Mouse (Mus musculus) liver, adult 2 months (tissue): ENCODE results near the gene Sod2. TPM values are rescaled to one million over a fixed set of nuclear protein-coding genes. Genes with fewer than 3 reads are reported as not detected.
A peak's percentile ranks its signal among the peaks of the same experiment; 100 is the strongest.
"Not testable (repeated sequence)": the region's sequence is repeated elsewhere in the genome, so short reads cannot be mapped to it uniquely, and the experiment has no call there.

Source experiments
- DNase-seq: peaks from one replicate; pipeline ENCODE4 v3.0.0-alpha.2; 2011; ENCODE audit warnings: low read depth, low spot score; ENCODE audit errors: extremely low read depth
- H3K27ac ChIP-seq: fragments of 200-500 bp; replicated peaks from 2 replicates; pipeline ENCODE4 v1.5.1; 2012; ENCODE audit warnings: low read depth, mild to moderate bottlenecking, control low read depth, inconsistent platforms, low read length; ENCODE audit not compliant: insufficient read depth
- H3K27me3 ChIP-seq: fragments of 200-500 bp; 2 replicates; pipeline ENCODE4 v1.6.1; 2012; ENCODE audit warnings: mild to moderate bottlenecking, moderate library complexity, low read length, inconsistent platforms; ENCODE audit not compliant: control insufficient read depth, insufficient read depth
- H3K36me3 ChIP-seq: fragments of 200-500 bp; 2 replicates; pipeline ENCODE4 v1.6.1; 2012; ENCODE audit warnings: low read length, inconsistent platforms; ENCODE audit not compliant: control insufficient read depth, insufficient read depth
- H3K4me1 ChIP-seq: fragments of 200-500 bp; 2 replicates; pipeline ENCODE4 v1.6.1; 2011; ENCODE audit warnings: low read length; ENCODE audit not compliant: control insufficient read depth, insufficient read depth
- H3K4me3 ChIP-seq: fragments of 200-500 bp; 2 replicates; pipeline ENCODE4 v1.5.1; 2011; ENCODE audit warnings: low read depth, mild to moderate bottlenecking, control low read depth, low read length, moderate library complexity; ENCODE audit not compliant: insufficient read depth
- H3K79me2 ChIP-seq: fragments of 200-500 bp; 2 replicates; pipeline ENCODE4 v1.6.1; 2012; ENCODE audit warnings: inconsistent platforms, mild to moderate bottlenecking, low read length, moderate library complexity; ENCODE audit not compliant: control insufficient read depth, insufficient read depth
- H3K9ac ChIP-seq: fragments of 200-500 bp; 2 replicates; pipeline ENCODE4 v1.6.1; 2012; ENCODE audit warnings: low read depth, mild to moderate bottlenecking, control low read depth, inconsistent platforms, low read length
- CTCF ChIP-seq: fragments of 200-500 bp; IDR thresholded peaks from 2 replicates; pipeline ENCODE4 v1.5.1; 2011; ENCODE audit warnings: low read depth, low read length, control low read depth
- POLR2A ChIP-seq: fragments of 200-500 bp; IDR thresholded peaks from 2 replicates; pipeline ENCODE4 v1.6.1; 2011; ENCODE audit warnings: low read length, control low read depth; ENCODE audit not compliant: insufficient read depth; ENCODE audit errors: extremely low read depth
- WGBS: fragments of 180-500 bp; shearing (Covaris S2); methylation state at CpG from one replicate; pipeline ENCODE4 v1.1.7; 2018; 5-methylcytosine and 5-hydroxymethylcytosine counted together
- polyA plus RNA-seq: library from polyadenylated mRNA; depleted of rRNA; stranded (reverse); fragments of >200 nt; gene quantifications from 2 replicates; pipeline ENCODE4 v1.2.3, GENCODE M21; 2012
- total RNA-seq: library from RNA; depleted of rRNA; stranded (reverse); fragments of >200 nt; gene quantifications from 2 replicates; pipeline ENCODE4 v1.2.3, GENCODE M21; 2014

The Sod2 gene
- total and polyA plus RNA-seq, 2 experiments, result 169 to 597 TPM

- H3K4me3 ChIP-seq, result no peak overlapping the region
- TF ChIP-seq CTCF, result no peak
- no peak for TF ChIP-seq POLR2A
- no peak overlapping the region for H3K27ac ChIP-seq
- no peak for DNase-seq
- H3K9ac ChIP-seq, result no peak overlapping the region
- H3K36me3 ChIP-seq, result peaks cover 63% of the 10 kb centered on the region
- WGBS, result 97% methylated on average over 1 of the region's 1 CpGs
- no peaks in the 10 kb centered on the region for H3K4me1 ChIP-seq
- H3K27me3 ChIP-seq, result no peaks in the 10 kb centered on the region
- H3K79me2 ChIP-seq, result peaks cover 10% of the 10 kb centered on the region; the same call in 1 of the 2 replicates
Observed at GRCm38 (mm10) chr17:12978546-12978945, 28.1 kb upstream of the Sod2 start.

GRCm38 (mm10) chr17:12983988-12984387 lies 22.7 kb upstream of the Sod2 start:
- Histone ChIP-seq H3K4me1 (peaks cover 5% of the 10 kb centered on the region; the same call in 1 of the 2 replicates), H3K27ac (no peak overlapping the region), H3K4me3 (no peak overlapping the region), H3K9ac (no peak overlapping the region), H3K79me2 (peaks cover 21% of the 10 kb centered on the region; the same call in 1 of the 2 replicates), H3K36me3 (peaks cover 46% of the 10 kb centered on the region), H3K27me3 (no peaks in the 10 kb centered on the region)
- no peak for DNase-seq
- 69% methylated on average over 2 of the region's 2 CpGs for WGBS
- no peak for TF ChIP-seq POLR2A
- no peak for TF ChIP-seq CTCF

GRCm38 (mm10) chr17:12988096-12988495 lies 18.6 kb upstream of the Sod2 start:
- peak; percentile 46 for DNase-seq
- peaks cover 15% of the 10 kb centered on the region for H3K36me3 ChIP-seq
- peaks cover 17% of the 10 kb centered on the region; the same call in 1 of the 2 replicates for H3K79me2 ChIP-seq
- H3K9ac ChIP-seq, H3K4me1 ChIP-seq, H3K4me3 ChIP-seq, H3K27me3 ChIP-seq, H3K27ac ChIP-seq: not testable (repeated sequence)
- 84% methylated on average over 8 of the region's 8 CpGs for whole genome bisulfite sequencing

GRCm38 (mm10) chr17:12990567-12991145 lies 16.0 kb upstream of the Sod2 start:
- Histone ChIP-seq H3K27ac (0 out of 2 replicates have a peak overlapping the region, but pooled peaks have one; percentile 2), H3K9ac (no peak overlapping the region; the same call in 1 of the 2 replicates), H3K4me3 (peak overlapping the region; percentile 89; the same call in 1 of the 2 replicates), H3K27me3 (no peaks in the 10 kb centered on the region), H3K79me2 (peaks cover 17% of the 10 kb centered on the region; the same call in 1 of the 2 replicates), H3K4me1 (peaks cover 9% of the 10 kb centered on the region; the same call in 1 of the 2 replicates), H3K36me3 (no peaks in the 10 kb centered on the region)
- peak; percentile 22 for DNase-seq
- TF ChIP-seq CTCF (no peak), POLR2A (no peak)
- 40% methylated on average over 8 of the region's 8 CpGs for WGBS

- Histone ChIP-seq H3K4me1 (peaks cover 10% of the 10 kb centered on the region; the same call in 1 of the 2 replicates), H3K4me3 (peak overlapping the region; percentile 89), H3K9ac (peak overlapping the region; percentile 100), H3K36me3 (no peaks in the 10 kb centered on the region), H3K27me3 (no peaks in the 10 kb centered on the region), H3K27ac (peak overlapping the region; percentile 99), H3K79me2 (peaks cover 17% of the 10 kb centered on the region; the same call in 1 of the 2 replicates)
- peak; percentile 27 for DNase-seq
- no peak for TF ChIP-seq CTCF
- no peak for TF ChIP-seq POLR2A
- under 1% methylated on average over 12 of the region's 12 CpGs for WGBS
Observed at GRCm38 (mm10) chr17:12991194-12991634, 15.4 kb upstream of the Sod2 start.
